Mouse (Mus musculus): ENCODE data around the gene Hspg2. TPM values are rescaled to one million over a fixed set of nuclear protein-coding genes. Genes with fewer than 3 reads are reported as not detected.
"Not testable (repeated sequence)": the region's sequence is repeated elsewhere in the genome, so short reads cannot be mapped to it uniquely, and the experiment has no call there.

Hspg2 gene
- 3.7 and 4.2 TPM in 2 replicates for polyA plus RNA-seq (2015; fragmentation: Nextera tagmentation; extraction: Ambion mirVana)

DNA sequence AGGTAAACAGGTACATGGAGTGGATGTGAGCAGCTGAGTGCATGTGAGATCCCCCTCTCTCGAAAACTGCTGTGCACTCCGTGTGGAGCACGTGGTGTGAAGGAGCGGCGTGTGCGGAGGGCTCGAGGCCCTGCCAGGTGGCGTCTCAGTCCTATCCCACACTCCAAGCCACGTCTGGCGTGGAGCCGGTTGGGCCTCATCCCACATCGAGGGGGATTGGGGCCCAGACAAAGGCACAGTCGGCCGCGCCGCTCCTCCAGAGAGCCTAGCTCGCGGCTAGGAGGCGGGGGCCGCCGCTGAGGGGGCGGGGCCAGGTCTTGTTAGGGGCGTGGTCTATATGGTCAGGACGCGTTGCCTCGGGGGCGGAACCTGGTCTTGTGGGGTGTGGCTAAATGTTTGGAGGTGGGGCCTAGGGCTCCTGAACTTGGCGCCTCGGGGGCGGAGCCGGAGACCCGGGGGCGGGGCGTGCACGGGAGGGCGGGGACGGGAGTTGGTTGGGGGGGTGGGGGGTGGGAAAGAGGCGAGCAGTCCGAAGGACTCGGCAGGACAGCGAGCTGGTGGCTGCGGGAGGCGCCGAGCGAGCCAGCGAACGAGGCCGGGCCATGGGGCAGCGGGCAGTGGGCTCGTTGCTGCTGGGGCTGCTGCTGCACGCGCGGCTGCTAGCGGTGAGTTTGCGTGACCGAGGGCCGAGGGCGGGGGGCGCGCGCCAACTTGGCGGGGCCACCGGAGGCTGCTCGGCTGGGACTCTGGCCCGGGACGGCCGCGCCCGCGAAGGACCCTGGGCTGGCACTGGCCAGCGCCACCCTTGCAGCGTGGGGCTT lies at the start of gene Hspg2:
TSS of gene Hspg2 (plus strand) at position 510 of the 821 bp plus-strand sequence.
- Histone ChIP-seq H3K4me3 (peak within 1 kb of the TSS; percentile 47), H3K4me1 (peaks cover 22% of the 10 kb centered on the region), H3K9ac (replicated peaks) (peak within 1 kb of the TSS; percentile 53), H3K27me3 (peaks cover 4% of the 10 kb centered on the region; the same call in 1 of the 2 replicates), H3K4me2 (replicated peaks) (peak within 1 kb of the TSS; percentile 96), H3K36me3 (no peaks in the 10 kb centered on the region), H3K27ac (replicated peaks) (peak within 1 kb of the TSS; percentile 51; the same call in 1 of the 2 replicates), H3K9me3 (no peaks in the 10 kb centered on the region)
- 1% methylated on average over 69 of the region's 72 CpGs for WGBS
- ATAC-seq (replicated peaks) = peak; percentile 85

DNA sequence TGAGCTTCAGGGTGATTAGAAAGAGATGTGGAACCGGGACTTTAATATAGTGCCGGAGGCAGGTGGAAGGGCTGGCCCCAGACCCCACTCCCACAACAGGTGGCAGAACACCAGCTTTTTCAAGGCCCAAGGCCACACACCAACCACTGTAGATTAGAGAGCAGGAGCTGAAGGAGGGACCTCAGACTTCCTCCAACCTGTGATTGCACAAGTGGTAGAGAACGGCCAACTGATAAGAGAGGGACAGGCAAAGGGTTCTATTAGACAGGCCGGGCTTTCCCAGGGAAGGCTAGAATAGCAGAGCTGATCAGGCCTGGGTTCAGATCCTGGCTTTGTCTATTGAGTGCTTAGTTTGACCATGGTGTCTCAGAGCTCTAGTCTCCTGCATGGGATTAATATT lies 38.1 kb upstream of the Hspg2 start, which contains the start of gene Cela3b:
TSS of gene Cela3b (minus strand) at position 39 of the 400 bp plus-strand sequence.
- no peak for ATAC-seq (replicated peaks)
- Histone ChIP-seq H3K4me1 (no peaks in the 10 kb centered on the region), H3K36me3 (no peaks in the 10 kb centered on the region), H3K4me3 (no peak within 1 kb of the TSS), H3K27ac (replicated peaks) (no peak within 1 kb of the TSS), H3K9me3 (no peaks in the 10 kb centered on the region), H3K4me2 (replicated peaks) (no peak within 1 kb of the TSS), H3K9ac (replicated peaks) (no peak within 1 kb of the TSS), H3K27me3 (no peaks in the 10 kb centered on the region)
- 98% methylated on average over 4 of the region's 4 CpGs for WGBS

DNA sequence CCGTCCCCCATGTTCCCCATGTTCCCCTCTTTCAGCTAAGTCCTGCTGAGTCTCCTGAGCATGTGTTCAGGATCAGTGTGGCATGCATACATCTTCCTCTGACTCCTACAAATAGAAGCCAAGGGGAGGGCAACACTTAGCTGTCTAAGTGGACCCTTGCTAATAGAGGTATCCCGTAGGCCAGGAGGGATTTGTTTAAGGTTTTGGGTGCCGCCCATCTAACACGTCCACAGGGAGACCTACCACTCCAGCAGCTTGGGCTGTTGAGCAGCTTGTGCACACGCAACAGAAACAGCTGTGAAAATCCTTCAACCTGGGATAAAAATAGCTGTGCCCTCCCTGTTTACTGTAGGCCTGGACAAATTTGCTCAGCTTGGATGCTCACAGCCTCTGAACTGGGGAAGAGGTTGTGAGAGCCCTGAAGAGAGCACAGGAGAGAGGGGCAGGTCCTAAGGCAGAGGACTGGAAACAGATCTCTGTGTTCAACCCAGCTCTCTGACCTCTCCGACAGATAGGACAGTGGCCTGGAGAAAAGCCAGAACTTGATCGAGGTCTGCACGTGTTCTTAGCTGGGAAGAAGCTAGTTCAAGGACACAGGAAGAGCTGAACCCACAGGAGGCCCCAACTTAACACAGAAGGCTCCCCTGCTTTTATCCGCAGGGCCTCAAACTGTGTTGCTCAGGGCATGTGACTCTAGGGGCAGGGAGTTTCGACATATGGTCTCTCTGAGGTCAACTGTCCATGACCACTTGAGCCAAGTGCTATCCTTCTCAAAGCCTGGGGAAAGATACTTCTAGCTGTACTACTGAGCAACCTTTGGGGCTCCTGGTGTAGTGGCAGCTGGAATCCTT lies 35.6 kb upstream of the Hspg2 start:
- H3K4me2 ChIP-seq (replicated peaks); H3K4me1 ChIP-seq; ATAC-seq (replicated peaks); H3K27ac ChIP-seq (replicated peaks); H3K27me3 ChIP-seq; H3K9me3 ChIP-seq; H3K9ac ChIP-seq (replicated peaks); H3K4me3 ChIP-seq; H3K36me3 ChIP-seq: not testable (repeated sequence)
- 79% methylated on average over 10 of the region's 10 CpGs for WGBS

DNA sequence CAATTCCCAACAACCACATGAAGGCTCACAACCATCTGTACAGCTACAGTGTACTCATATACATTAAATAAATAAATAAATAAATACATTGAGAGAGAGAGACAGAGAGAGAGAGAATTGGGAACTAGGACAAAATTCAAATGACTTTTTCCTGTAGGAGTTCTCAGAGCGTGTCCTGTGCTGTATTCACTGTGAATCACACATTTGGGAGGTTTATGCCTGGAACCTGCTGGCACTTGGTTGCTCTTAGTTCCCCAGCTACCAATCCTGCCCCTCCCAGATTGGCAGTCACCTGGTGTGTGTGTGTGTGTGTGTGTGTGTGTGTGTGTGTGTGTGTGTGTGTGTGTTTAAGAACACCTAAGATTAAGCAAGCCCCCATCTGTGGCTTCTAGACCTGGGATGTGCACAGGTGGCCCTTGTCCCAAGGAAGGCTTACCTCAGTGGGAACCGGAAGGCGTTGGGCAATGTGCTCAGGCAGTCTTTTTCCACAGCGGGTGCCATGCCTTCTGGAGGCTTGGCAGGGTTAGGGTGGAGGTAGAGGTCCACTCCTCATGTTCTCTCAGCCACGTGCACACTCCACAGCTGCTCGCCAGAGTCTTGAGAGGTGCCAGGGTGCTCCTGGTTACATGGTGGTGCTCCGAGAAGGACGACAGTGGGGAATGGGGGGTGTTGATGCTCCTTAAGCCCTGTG lies 31.4 kb upstream of the Hspg2 start:
- H3K27ac ChIP-seq (replicated peaks) = no peak overlapping the region
- H3K9me3 ChIP-seq = no peaks in the 10 kb centered on the region
- H3K36me3 ChIP-seq = no peaks in the 10 kb centered on the region
- 90% methylated on average over 8 of the region's 8 CpGs for WGBS
- H3K9ac ChIP-seq (replicated peaks) = no peak overlapping the region
- no peak for ATAC-seq (replicated peaks)
- H3K4me3 ChIP-seq = no peak overlapping the region
- H3K4me2 ChIP-seq (replicated peaks) = no peak overlapping the region
- no peaks in the 10 kb centered on the region for H3K4me1 ChIP-seq
- H3K27me3 ChIP-seq = no peaks in the 10 kb centered on the region

DNA sequence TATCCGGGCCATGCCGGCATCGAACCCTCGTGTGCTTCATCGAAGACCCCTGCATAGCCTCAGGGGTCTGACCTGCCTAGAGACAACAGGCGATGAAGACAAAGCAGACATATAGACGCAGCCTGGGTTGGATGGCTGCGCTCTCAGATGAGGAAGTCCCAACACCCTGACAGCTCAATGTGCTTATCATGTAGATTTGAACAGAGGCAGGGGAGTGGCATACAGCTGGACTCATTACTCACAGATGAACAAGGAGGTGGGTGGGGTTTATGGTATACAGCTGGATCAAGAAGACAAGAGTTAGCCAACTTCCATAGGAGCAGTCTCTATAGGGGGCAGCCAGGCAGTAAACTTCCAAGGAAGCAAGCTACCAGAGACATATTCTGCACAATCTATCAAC lies 29.7 kb upstream of the Hspg2 start:
- Histone ChIP-seq H3K27me3 (no peaks in the 10 kb centered on the region), H3K36me3 (no peaks in the 10 kb centered on the region), H3K4me1 (no peaks in the 10 kb centered on the region), H3K4me2 (replicated peaks) (no peak overlapping the region), H3K9ac (replicated peaks) (no peak overlapping the region), H3K4me3 (no peak overlapping the region), H3K9me3 (no peaks in the 10 kb centered on the region), H3K27ac (replicated peaks) (no peak overlapping the region)
- WGBS = 91% methylated on average over 8 of the region's 8 CpGs
- ATAC-seq (replicated peaks) = no peak

DNA sequence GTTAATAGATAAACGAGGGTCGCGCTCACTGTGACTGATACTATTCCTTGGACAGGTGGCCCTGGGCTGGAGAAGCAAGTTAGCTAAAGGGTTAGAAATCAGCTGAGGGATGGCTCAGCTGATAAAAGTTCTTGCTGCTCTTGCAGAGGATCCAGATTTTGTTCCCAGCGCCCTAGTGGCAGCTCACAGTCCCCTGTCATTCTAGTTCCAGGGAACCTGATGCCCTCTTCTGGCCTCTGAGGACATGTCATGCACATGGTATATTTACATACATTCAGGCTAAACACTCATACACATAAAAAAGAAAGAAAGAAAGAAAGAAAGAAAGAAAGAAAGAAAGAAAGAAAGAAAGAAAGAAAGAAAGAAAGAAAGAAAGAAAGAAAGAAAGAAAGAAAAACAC lies 27.2 kb upstream of the Hspg2 start:
- WGBS = 75% methylated on average over 4 of the region's 4 CpGs
- Histone ChIP-seq H3K4me3 (no peak overlapping the region), H3K27me3 (no peaks in the 10 kb centered on the region), H3K9ac (replicated peaks) (no peak overlapping the region), H3K4me2 (replicated peaks) (no peak overlapping the region), H3K36me3 (no peaks in the 10 kb centered on the region), H3K27ac (replicated peaks) (no peak overlapping the region), H3K9me3 (no peaks in the 10 kb centered on the region), H3K4me1 (no peaks in the 10 kb centered on the region)
- no peak for ATAC-seq (replicated peaks)

DNA sequence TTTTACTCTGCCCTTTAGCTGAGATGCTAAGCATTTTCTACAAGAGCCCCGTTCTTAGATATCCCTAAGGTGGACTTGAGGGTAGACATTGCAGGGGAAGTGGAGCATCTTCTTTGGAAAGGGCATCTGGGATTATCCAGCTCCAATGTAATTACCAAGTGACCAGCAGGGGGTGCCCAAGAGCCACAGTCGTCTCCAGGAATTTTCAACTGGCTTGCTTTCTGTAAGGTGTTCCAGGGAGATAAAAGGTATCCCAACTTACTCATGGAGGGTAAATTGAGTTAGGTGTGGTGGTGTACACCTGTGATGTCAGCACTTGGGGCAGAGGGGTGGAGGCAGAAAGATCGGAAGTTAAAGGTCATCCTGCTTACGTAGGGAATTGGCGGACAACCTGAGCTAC lies 24.9 kb upstream of the Hspg2 start:
- 28% methylated on average over 5 of the region's 5 CpGs for WGBS
- Histone ChIP-seq H3K4me1 (peaks cover 10% of the 10 kb centered on the region), H3K27ac (replicated peaks) (no peak overlapping the region), H3K4me2 (replicated peaks) (no peak overlapping the region), H3K9ac (replicated peaks) (no peak overlapping the region), H3K9me3 (no peaks in the 10 kb centered on the region), H3K36me3 (no peaks in the 10 kb centered on the region), H3K27me3 (no peaks in the 10 kb centered on the region), H3K4me3 (no peak overlapping the region)
- no peak for ATAC-seq (replicated peaks)

DNA sequence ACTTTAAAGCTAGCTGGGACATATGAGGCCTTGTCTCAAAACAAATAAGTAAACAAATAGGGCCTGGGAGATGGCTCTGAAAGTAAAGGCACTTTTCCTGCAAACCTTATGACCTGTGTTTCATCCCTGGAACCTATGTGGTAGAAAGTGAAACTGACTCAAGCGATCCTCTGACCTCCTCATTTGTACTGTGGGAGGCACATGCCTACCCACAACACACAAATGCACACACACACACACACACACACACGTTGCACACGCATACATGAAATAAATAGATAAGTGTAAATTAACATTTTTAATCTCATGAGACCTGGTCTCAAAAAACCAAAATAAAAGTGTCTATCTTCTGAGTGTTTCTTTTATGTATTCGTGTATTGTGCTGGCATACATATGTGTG lies 22.7 kb upstream of the Hspg2 start:
- H3K27me3 ChIP-seq = no peaks in the 10 kb centered on the region
- no peak overlapping the region for H3K27ac ChIP-seq (replicated peaks)
- 93% methylated on average over 4 of the region's 4 CpGs for WGBS
- H3K36me3 ChIP-seq = no peaks in the 10 kb centered on the region
- peaks cover 10% of the 10 kb centered on the region for H3K4me1 ChIP-seq
- no peaks in the 10 kb centered on the region for H3K9me3 ChIP-seq
- H3K4me3 ChIP-seq = no peak overlapping the region
- no peak overlapping the region for H3K4me2 ChIP-seq (replicated peaks)
- H3K9ac ChIP-seq (replicated peaks) = no peak overlapping the region
- no peak for ATAC-seq (replicated peaks)

DNA sequence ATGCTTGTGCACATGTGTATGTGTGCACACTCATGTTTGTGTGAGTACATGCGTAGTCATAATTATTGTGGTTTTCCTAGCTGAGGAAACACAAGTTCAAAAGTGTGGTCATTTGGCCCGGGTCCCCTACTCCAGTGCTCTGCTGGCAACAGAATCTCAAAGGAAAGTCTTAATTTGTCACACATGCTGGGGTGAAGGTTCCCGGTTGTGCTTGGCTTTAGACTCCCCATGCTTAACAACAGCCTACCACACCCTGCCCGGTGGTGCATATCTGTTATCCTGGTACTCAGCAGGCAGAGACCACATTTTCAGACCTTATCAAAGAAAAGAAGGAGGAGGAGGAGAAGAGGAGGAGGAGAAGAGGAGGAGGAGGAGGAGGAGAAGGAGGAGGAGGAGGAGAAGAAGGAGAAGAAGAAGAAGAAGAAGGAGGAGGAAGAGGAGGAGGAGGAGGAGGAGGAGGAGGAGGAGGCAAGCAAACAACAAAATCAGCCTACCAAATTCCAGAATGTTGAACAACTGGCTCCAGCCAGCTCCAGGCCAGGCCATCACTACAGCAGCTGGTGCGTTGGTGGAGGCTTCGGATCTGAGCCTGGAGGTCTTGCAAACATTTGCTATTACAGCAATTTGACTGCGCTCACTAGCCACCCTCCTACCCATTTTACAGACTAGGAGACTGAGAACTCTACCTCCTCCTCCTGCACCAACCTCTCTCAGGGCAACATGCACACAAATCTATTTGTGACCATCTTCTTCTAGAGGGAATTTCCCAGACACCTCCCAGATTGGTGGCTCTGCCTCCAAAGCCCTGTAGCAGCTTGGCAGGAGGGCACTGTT lies 21.0 kb upstream of the Hspg2 start:
- Histone ChIP-seq H3K27ac (replicated peaks) (peak overlapping the region; percentile 43), H3K9me3 (no peaks in the 10 kb centered on the region), H3K27me3 (no peaks in the 10 kb centered on the region), H3K4me1 (peaks cover 10% of the 10 kb centered on the region), H3K4me2 (replicated peaks) (no peak overlapping the region), H3K9ac (replicated peaks) (0 out of 2 replicates have a peak overlapping the region, but pooled peaks have one; percentile 13), H3K4me3 (no peak overlapping the region), H3K36me3 (no peaks in the 10 kb centered on the region)
- 80% methylated on average over 7 of the region's 7 CpGs for WGBS
- ATAC-seq (replicated peaks) = no peak

DNA sequence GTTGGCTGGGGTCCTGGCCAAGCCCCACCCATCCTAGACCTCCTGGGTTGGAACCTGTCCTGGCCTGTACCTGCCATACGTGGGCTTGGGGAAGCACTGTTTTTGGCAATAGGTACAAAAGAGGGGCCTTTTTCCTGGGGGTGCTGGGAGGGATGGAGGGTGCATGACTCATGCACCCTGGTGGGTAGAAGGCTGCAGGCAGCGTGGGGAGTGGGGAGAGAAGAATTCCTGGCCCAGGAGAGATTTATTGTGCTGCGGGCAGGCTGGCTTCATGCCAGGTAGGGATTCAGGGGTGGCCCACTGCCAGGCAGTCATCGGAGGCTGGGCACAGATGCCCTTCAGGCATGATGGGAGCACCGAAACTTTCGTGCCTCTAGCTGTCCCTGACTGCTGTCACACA lies 20.4 kb upstream of the Hspg2 start:
- Histone ChIP-seq H3K9ac (replicated peaks) (0 out of 2 replicates have a peak overlapping the region, but pooled peaks have one; percentile 13), H3K36me3 (no peaks in the 10 kb centered on the region), H3K4me1 (peaks cover 10% of the 10 kb centered on the region), H3K9me3 (no peaks in the 10 kb centered on the region), H3K27me3 (no peaks in the 10 kb centered on the region), H3K4me2 (replicated peaks) (no peak overlapping the region), H3K27ac (replicated peaks) (peak overlapping the region; percentile 43), H3K4me3 (no peak overlapping the region)
- no peak for ATAC-seq (replicated peaks)
- WGBS = 15% methylated on average over 6 of the region's 6 CpGs

DNA sequence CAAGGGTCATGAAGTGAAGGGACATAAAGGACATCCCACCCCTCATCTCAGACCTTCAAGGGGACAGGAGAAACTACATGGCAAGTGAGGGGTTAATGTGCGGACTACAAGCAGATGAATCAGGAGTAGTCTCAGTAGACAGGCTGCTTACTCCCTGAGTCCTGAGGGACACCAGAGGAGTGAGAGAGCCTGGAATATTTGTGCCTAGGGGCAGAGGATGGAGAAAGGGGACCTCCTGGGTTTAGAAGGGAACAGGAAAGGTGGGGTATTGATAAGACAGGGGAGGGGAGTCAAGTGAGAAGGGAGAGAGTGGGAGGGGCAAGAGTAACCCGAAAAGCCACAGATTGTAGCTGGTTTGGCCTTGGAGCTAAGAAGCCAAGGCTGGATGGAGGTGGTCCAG lies 19.9 kb upstream of the Hspg2 start:
- Histone ChIP-seq H3K4me1 (peaks cover 10% of the 10 kb centered on the region), H3K4me3 (no peak overlapping the region), H3K9me3 (no peaks in the 10 kb centered on the region), H3K27me3 (no peaks in the 10 kb centered on the region), H3K27ac (replicated peaks) (no peak overlapping the region), H3K36me3 (no peaks in the 10 kb centered on the region), H3K9ac (replicated peaks) (no peak overlapping the region), H3K4me2 (replicated peaks) (no peak overlapping the region)
- ATAC-seq (replicated peaks) = no peak
- 45% methylated on average over 2 of the region's 2 CpGs for WGBS

All from forebrain, embryonic 15.5 days (tissue).